Mouse (Mus musculus) liver, adult 2 months (tissue): ENCODE measurements around the gene Me3.

ENCODE experiments used
- CTCF ChIP-seq: fragments of 200-500 bp; IDR thresholded peaks from 2 replicates; pipeline ENCODE4 v1.5.1; 2011; ENCODE audit warnings: low read depth, low read length, control low read depth
- POLR2A ChIP-seq: fragments of 200-500 bp; IDR thresholded peaks from 2 replicates; pipeline ENCODE4 v1.6.1; 2011; ENCODE audit warnings: low read length, control low read depth; ENCODE audit not compliant: insufficient read depth; ENCODE audit errors: extremely low read depth

GRCm38 (mm10) chr7:89829201-89829600 is 197.0 kb downstream of the Me3 start:
- TF ChIP-seq CTCF (no peak), POLR2A (no peak)
